Comparison of ENCODE assay signal across 9 mouse cellular contexts in the genomic region with DNA sequence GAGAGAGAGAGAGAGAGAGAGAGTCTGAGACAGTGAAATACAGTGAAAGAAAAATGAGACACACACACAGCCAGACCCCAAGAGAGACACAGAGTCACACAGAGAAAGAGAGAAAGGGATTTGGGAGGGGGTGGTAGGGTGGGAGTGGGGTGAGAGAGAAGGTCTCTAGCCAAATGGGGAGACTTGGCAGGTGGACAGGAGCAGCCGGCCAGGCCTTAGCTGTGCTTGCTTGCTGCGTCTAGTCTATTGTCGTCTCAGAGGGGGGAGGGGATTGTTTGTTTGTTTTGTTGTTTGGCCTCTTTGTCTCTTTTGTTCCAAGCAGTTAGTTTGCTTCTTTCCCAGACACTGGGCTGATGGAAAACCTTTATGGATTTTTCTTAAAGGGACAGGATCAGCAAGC.
DNase-seq lines count a peak whose midpoint lies in the region; ATAC-seq and TF ChIP-seq lines count a peak whose summit lies in the region.
"Had no signal": no experiment of that assay in that cellular context is flagged by ENCODE, and none has a peak within 500 bp of the region (broad histone marks: within the 10 kb centered on the region; RNA-seq: fewer than 3 reads in every experiment).

No protein-coding gene starts in this region.

- no peaks in the 10 kb centered on the region for H3K9me3 ChIP-seq in embryonic facial prominence, embryonic 12.5 days
- no peaks in the 10 kb centered on the region for H3K9me3 ChIP-seq in embryonic facial prominence, embryonic 10.5 days
- H3K9me3 ChIP-seq in hindbrain, embryonic 16.5 days (ENCODE audit: control insufficient read depth, low read length) = no peaks in the 10 kb centered on the region
- H3K9me3 ChIP-seq in stomach, postnatal 0 days (ENCODE audit: control insufficient read depth, low read length) = no peaks in the 10 kb centered on the region

- TF ChIP-seq CTCF in stomach, postnatal 0 days (IDR thresholded peaks at IDR 0.05; ENCODE audit: low read depth) = no peak

- H3K27ac ChIP-seq in embryonic facial prominence, embryonic 12.5 days = peak overlapping the region; percentile 82; the same call in 1 of the 2 replicates
- H3K27ac ChIP-seq in embryonic facial prominence, embryonic 10.5 days (replicated peaks) = no peak overlapping the region
- H3K27ac ChIP-seq in hindbrain, embryonic 16.5 days (ENCODE audit: low read depth, low read length) = peak overlapping the region; percentile 91
- H3K27ac ChIP-seq in stomach, postnatal 0 days (replicated peaks) = peak overlapping the region; percentile 81

- DNase-seq in embryonic facial prominence, embryonic 10.5 days (ENCODE audit: low spot score) = no peak
- peak; percentile 54 for DNase-seq in right cerebral cortex, postnatal 4 days
- DNase-seq in right cerebral cortex, postnatal 36 days (ENCODE audit: low spot score in 2 of 2) = no peak
- DNase-seq in stomach, postnatal 0 days (ENCODE audit: low spot score) = no peak
- no peak for DNase-seq in kidney, postnatal 10 days
- DNase-seq in layer of hippocampus, adult 8-10 months (ENCODE audit: low spot score in 2 of 2) = no peak
- DNase-seq: spleen, adult 18-20 months had no signal

- peaks cover 7% of the 10 kb centered on the region; the same call in 1 of the 2 replicates for H3K27me3 ChIP-seq in embryonic facial prominence, embryonic 12.5 days
- peaks cover 77% of the 10 kb centered on the region for H3K27me3 ChIP-seq in embryonic facial prominence, embryonic 10.5 days (replicated peaks; ENCODE audit: low read depth, poor library complexity, severe bottlenecking)
- H3K27me3 ChIP-seq in hindbrain, embryonic 16.5 days (replicated peaks; ENCODE audit: control insufficient read depth, insufficient read depth, low read length) = no peaks in the 10 kb centered on the region; the same call in 1 of the 2 replicates
- H3K27me3 ChIP-seq in stomach, postnatal 0 days (ENCODE audit: control insufficient read depth, insufficient read depth, low read length) = peaks cover 3% of the 10 kb centered on the region; the same call in 1 of the 2 replicates

- no peak overlapping the region for H3K9ac ChIP-seq in embryonic facial prominence, embryonic 12.5 days
- H3K9ac ChIP-seq in hindbrain, embryonic 16.5 days (ENCODE audit: low read depth, low read length) = no peak overlapping the region
- H3K9ac ChIP-seq in stomach, postnatal 0 days (ENCODE audit: low read length) = no peak overlapping the region

- 35% methylated on average over 3 of the region's 3 CpGs for WGBS in embryonic facial prominence, embryonic 12.5 days
- 23% methylated on average over 3 of the region's 3 CpGs for WGBS in embryonic facial prominence, embryonic 10.5 days
- WGBS in hindbrain, embryonic 16.5 days = 10% methylated on average over 3 of the region's 3 CpGs
- WGBS in stomach, postnatal 0 days = 40% methylated on average over 1 of the region's 3 CpGs

- H3K36me3 ChIP-seq in embryonic facial prominence, embryonic 12.5 days = no peaks in the 10 kb centered on the region
- H3K36me3 ChIP-seq in embryonic facial prominence, embryonic 10.5 days (replicated peaks) = no peaks in the 10 kb centered on the region
- no peaks in the 10 kb centered on the region for H3K36me3 ChIP-seq in hindbrain, embryonic 16.5 days (ENCODE audit: control insufficient read depth, insufficient read depth, low read length)
- no peaks in the 10 kb centered on the region for H3K36me3 ChIP-seq in stomach, postnatal 0 days (ENCODE audit: control insufficient read depth, insufficient read depth, low read length)

- H3K4me1 ChIP-seq in embryonic facial prominence, embryonic 12.5 days = peaks cover 40% of the 10 kb centered on the region
- peaks cover 57% of the 10 kb centered on the region for H3K4me1 ChIP-seq in embryonic facial prominence, embryonic 10.5 days
- peaks cover 30% of the 10 kb centered on the region for H3K4me1 ChIP-seq in hindbrain, embryonic 16.5 days (ENCODE audit: control insufficient read depth, insufficient read depth, low read depth, low read length)
- peaks cover 2% of the 10 kb centered on the region; the same call in 1 of the 2 replicates for H3K4me1 ChIP-seq in stomach, postnatal 0 days (replicated peaks; ENCODE audit: control insufficient read depth, insufficient read depth)

- no peak for TF ChIP-seq EP300 in stomach, postnatal 0 days (optimal IDR thresholded peaks at IDR 0.05)

- no peak for ATAC-seq in embryonic facial prominence, embryonic 12.5 days (ENCODE audit: insufficient number of reproducible peaks, insufficient read depth, low FRiP score, low TSS enrichment)
- ATAC-seq in hindbrain, embryonic 16.5 days = peak; percentile 83
- 0 out of 2 replicates have a peak, but pooled peaks have one; percentile 13 for ATAC-seq in stomach, postnatal 0 days (ENCODE audit: low FRiP score, low TSS enrichment)

- H3K4me2 ChIP-seq in embryonic facial prominence, embryonic 12.5 days (replicated peaks) = no peak overlapping the region
- peak overlapping the region; percentile 40 for H3K4me2 ChIP-seq in hindbrain, embryonic 16.5 days (ENCODE audit: low read length)
- no peak overlapping the region for H3K4me2 ChIP-seq in stomach, postnatal 0 days (replicated peaks; ENCODE audit: low read depth)

- H3K4me3 ChIP-seq in embryonic facial prominence, embryonic 12.5 days = no peak overlapping the region
- H3K4me3 ChIP-seq in embryonic facial prominence, embryonic 10.5 days = no peak overlapping the region
- no peak overlapping the region for H3K4me3 ChIP-seq in hindbrain, embryonic 16.5 days (ENCODE audit: low read length)
- no peak overlapping the region for H3K4me3 ChIP-seq in stomach, postnatal 0 days (ENCODE audit: low read depth, low read length)
